8 mouse cellular contexts compared by ENCODE assay signal in genomic region chr2:162660941-162661386, GRCm38 (mm10). TPM values are rescaled to one million over a fixed set of nuclear protein-coding genes. Genes with fewer than 3 reads are reported as not detected.
DNase-seq lines count a peak whose midpoint lies in the region; ATAC-seq and TF ChIP-seq lines count a peak whose summit lies in the region.

Gene Ptprt (minus strand): TSS chr2:162661147.

- peaks cover 56% of the 10 kb centered on the region for H3K27me3 ChIP-seq in lung, embryonic 14.5 days (ENCODE audit: insufficient read depth, low read length)
- H3K27me3 ChIP-seq in hindbrain, embryonic 13.5 days: peaks cover 38% of the 10 kb centered on the region
- peaks cover 52% of the 10 kb centered on the region for H3K27me3 ChIP-seq in limb, embryonic 14.5 days (ENCODE audit: control insufficient read depth, insufficient read depth, low read length)

- 0 out of 2 replicates have a peak, but pooled peaks cover 2% of the 10 kb centered on the region for H3K4me1 ChIP-seq in lung, embryonic 14.5 days (ENCODE audit: insufficient read depth)
- peaks cover 5% of the 10 kb centered on the region; the same call in 1 of the 2 replicates for H3K4me1 ChIP-seq in cortical plate, adult 2 months (ENCODE audit: control insufficient read depth, insufficient read depth, low read length)
- H3K4me1 ChIP-seq in hindbrain, embryonic 13.5 days (replicated peaks): peaks cover 50% of the 10 kb centered on the region
- H3K4me1 ChIP-seq in limb, embryonic 14.5 days (ENCODE audit: control insufficient read depth, insufficient read depth, low read length): peaks cover 6% of the 10 kb centered on the region; the same call in 1 of the 2 replicates

- peak; percentile 21 for DNase-seq in lung, embryonic 14.5 days
- no peak for DNase-seq in lung, postnatal 36 days
- no peak for DNase-seq in limb, embryonic 14.5 days (ENCODE audit: low spot score)
- peak; percentile 76 for DNase-seq in right cerebral cortex, postnatal 10 days (ENCODE audit: low spot score in 2 of 2)
- no peak for DNase-seq in urinary bladder, postnatal 14 days (ENCODE audit: low spot score)

- TF ChIP-seq CTCF in lung, embryonic 14.5 days (IDR thresholded peaks at IDR 0.05; ENCODE audit: low read depth): no peak
- no peak for TF ChIP-seq CTCF in cortical plate, adult 2 months (IDR thresholded peaks at IDR 0.05; ENCODE audit: extremely low read depth, insufficient read depth, low read length)

- H3K9me3 ChIP-seq in lung, embryonic 14.5 days (ENCODE audit: low read depth, low read length): no peaks in the 10 kb centered on the region
- H3K9me3 ChIP-seq in hindbrain, embryonic 13.5 days: no peaks in the 10 kb centered on the region
- H3K9me3 ChIP-seq in limb, embryonic 14.5 days (ENCODE audit: control insufficient read depth, low read length): no peaks in the 10 kb centered on the region

- H3K4me2 ChIP-seq in lung, embryonic 14.5 days: peak within 1 kb of the TSS; percentile 88
- peak within 1 kb of the TSS; percentile 97 for H3K4me2 ChIP-seq in hindbrain, embryonic 13.5 days
- peak within 1 kb of the TSS; percentile 93 for H3K4me2 ChIP-seq in limb, embryonic 14.5 days (replicated peaks; ENCODE audit: low read depth, low read length, severe bottlenecking)

- 1% methylated on average over 41 of the region's 73 CpGs for WGBS in lung, embryonic 14.5 days
- WGBS in hindbrain, embryonic 13.5 days: under 1% methylated on average over 49 of the region's 73 CpGs
- WGBS in limb, embryonic 14.5 days: 0% methylated on average over 14 of the region's 73 CpGs

- no peaks in the 10 kb centered on the region for H3K36me3 ChIP-seq in lung, embryonic 14.5 days (ENCODE audit: insufficient read depth)
- H3K36me3 ChIP-seq in hindbrain, embryonic 13.5 days: no peaks in the 10 kb centered on the region
- H3K36me3 ChIP-seq in limb, embryonic 14.5 days (ENCODE audit: control insufficient read depth, insufficient read depth, low read length): no peaks in the 10 kb centered on the region

- H3K27ac ChIP-seq in lung, embryonic 14.5 days (ENCODE audit: low read depth): peak within 1 kb of the TSS; percentile 18; the same call in 1 of the 2 replicates
- 0 out of 2 replicates have a peak within 1 kb of the TSS, but pooled peaks have one; percentile 7 for H3K27ac ChIP-seq in cortical plate, adult 2 months (ENCODE audit: insufficient read depth, low read length)
- H3K27ac ChIP-seq in hindbrain, embryonic 13.5 days: peak within 1 kb of the TSS; percentile 69
- H3K27ac ChIP-seq in limb, embryonic 14.5 days (replicated peaks; ENCODE audit: low read depth, low read length): no peak within 1 kb of the TSS

- no peak for TF ChIP-seq POLR2A in cortical plate, adult 2 months (IDR thresholded peaks at IDR 0.05; ENCODE audit: extremely low read depth, insufficient read depth, low read length)
- no peak for TF ChIP-seq POLR2A in limb, embryonic 14.5 days (IDR thresholded peaks at IDR 0.05; ENCODE audit: borderline replicate concordance, extremely low read depth, insufficient read depth, insufficient read length)

- H3K4me3 ChIP-seq in lung, embryonic 14.5 days (ENCODE audit: low read depth, low read length): peak within 1 kb of the TSS; percentile 48
- H3K4me3 ChIP-seq in cortical plate, adult 2 months (ENCODE audit: insufficient read depth, low read length): peak within 1 kb of the TSS; percentile 92
- H3K4me3 ChIP-seq in hindbrain, embryonic 13.5 days: peak within 1 kb of the TSS; percentile 73
- H3K4me3 ChIP-seq in limb, embryonic 14.5 days (replicated peaks; ENCODE audit: low read length): peak within 1 kb of the TSS; percentile 50

- H3K9ac ChIP-seq in lung, embryonic 14.5 days: peak within 1 kb of the TSS; percentile 44
- peak within 1 kb of the TSS; percentile 86 for H3K9ac ChIP-seq in hindbrain, embryonic 13.5 days
- H3K9ac ChIP-seq in limb, embryonic 14.5 days (ENCODE audit: low read depth, low read length, severe bottlenecking): peak within 1 kb of the TSS; percentile 47

- peak; percentile 22; the same call in 1 of the 2 replicates for ATAC-seq in lung, embryonic 14.5 days (ENCODE audit: insufficient read depth)
- peak; percentile 61 for ATAC-seq in hindbrain, embryonic 13.5 days (ENCODE audit: low FRiP score)
- ATAC-seq in limb, embryonic 14.5 days (ENCODE audit: low FRiP score, low read depth): peak; percentile 13; the same call in 1 of the 2 replicates
- no peak for ATAC-seq in erythroblast, adult 5-6 weeks (replicated peaks; ENCODE audit: low FRiP score, poor library complexity, severe bottlenecking)

RNA-seq across cellular contexts. Expression of gene Ptprt, which starts in this region (rescaled TPM):
- 1.7 and 3.4 TPM in 2 replicates for polyA plus RNA-seq in lung, embryonic 14.5 days (2014; fragmentation: Nextera tagmentation; extraction: Ambion mirVana)
- polyA plus RNA-seq in cortical plate, adult 2 months (2012; rRNA removed): 22.9 and 24.0 TPM in 2 replicates
- 8.0 and 8.4 TPM in 2 replicates for polyA plus RNA-seq in hindbrain, embryonic 13.5 days (2015; fragmentation: Nextera tagmentation; extraction: Ambion mirVana)
- 2.2 and 4.7 TPM in 2 replicates for polyA plus RNA-seq in limb, embryonic 14.5 days (2012; rRNA removed)
- 1.5 and 3.1 TPM in 2 replicates for polyA plus RNA-seq in limb, embryonic 14.5 days (2014; fragmentation: Nextera tagmentation; extraction: Ambion mirVana)
- not detected in 2 replicates for total RNA-seq in erythroblast, adult 5-6 weeks (2015; ENCODE audit: low replicate concordance)
- total RNA-seq in erythroblast, adult 5-6 weeks (2017; ENCODE audit: low replicate concordance): under 0.01 TPM in 1 of 2 replicates, not detected in the other

Comparison
In these comparisons a context has a peak if more than half of its experiments do, and no peak if none do; other contexts are left out.
1. DNase-seq: peak in lung, embryonic 14.5 days (single experiment) and right cerebral cortex, postnatal 10 days (2 of 2); none in lung, postnatal 36 days (single experiment), limb, embryonic 14.5 days (single experiment) and urinary bladder, postnatal 14 days (single experiment).
2. Peak in every context shown above with its lines, with median percentiles within 50 percentile points of each other: H3K4me2 ChIP-seq, H3K4me3 ChIP-seq and H3K9ac ChIP-seq.